Mouse (Mus musculus) myocyte (in vitro differentiated cells): Measurements from ENCODE around the gene Ssh1. TPM values are rescaled to one million over a fixed set of nuclear protein-coding genes. Genes with fewer than 3 reads are reported as not detected.

Experiments used
- H3K27me3 ChIP-seq: one replicate; pipeline ENCODE4 v1.6.1; 2011; ENCODE audit not compliant: control insufficient read depth, insufficient read depth, insufficient read length
- H3K36me3 ChIP-seq: one replicate; pipeline ENCODE4 v1.6.1; 2011; ENCODE audit not compliant: control insufficient read depth, insufficient read depth
- H3K4me2 ChIP-seq: one replicate; pipeline ENCODE4 v1.6.1; 2011; ENCODE audit warnings: low read depth, control low read depth
- H3K4me3 ChIP-seq: one replicate; pipeline ENCODE4 v1.5.1; 2011; ENCODE audit warnings: mild to moderate bottlenecking, control low read depth, moderate library complexity
- H3K79me2 ChIP-seq: one replicate; pipeline ENCODE4 v1.6.1; 2011; ENCODE audit not compliant: control insufficient read depth, insufficient read depth
- H3ac ChIP-seq: one replicate; pipeline ENCODE4 v1.6.1; 2011; ENCODE audit not compliant: control insufficient read depth, insufficient read length
- CEBPB ChIP-seq: IDR thresholded peaks from 2 replicates; pipeline ENCODE4 v1.6.1; 2011; ENCODE audit warnings: mild to moderate bottlenecking, moderate library complexity; ENCODE audit not compliant: poor library complexity, insufficient read depth, severe bottlenecking
- E2F4 ChIP-seq: IDR thresholded peaks from one replicate; pipeline ENCODE4 v1.6.1; 2011; ENCODE audit warnings: mild to moderate bottlenecking, control low read depth, moderate library complexity; ENCODE audit not compliant: insufficient read depth
- MAX ChIP-seq: IDR thresholded peaks from one replicate; pipeline ENCODE4 v1.6.1; 2011; ENCODE audit warnings: low read depth, mild to moderate bottlenecking, control low read depth
- MYOD1 ChIP-seq, 3 experiments: IDR thresholded peaks; one replicate each; pipeline ENCODE4 v1.6.1; 2011; ENCODE audit warnings: control low read depth in 2 of 3, low read depth in 2 of 3, mild to moderate bottlenecking in 2 of 3, moderate library complexity in 1 of 3; ENCODE audit not compliant: insufficient read length in 2 of 3, control insufficient read depth in 1 of 3
- MYOG ChIP-seq, 3 experiments: IDR thresholded peaks; one replicate each; pipeline ENCODE4 v1.6.1; 2011; ENCODE audit warnings: control low read depth in 2 of 3, low read depth in 2 of 3, mild to moderate bottlenecking in 2 of 3; ENCODE audit not compliant: insufficient read length in 2 of 3, control insufficient read depth in 1 of 3, insufficient read depth in 1 of 3
- POLR2A ChIP-seq: IDR thresholded peaks from one replicate; pipeline ENCODE4 v1.6.1; 2011; ENCODE audit warnings: low read depth, mild to moderate bottlenecking, control low read depth, moderate library complexity; ENCODE audit not compliant: insufficient read length
- POLR2AphosphoS2 ChIP-seq: IDR thresholded peaks from one replicate; pipeline ENCODE4 v1.6.1; 2011; ENCODE audit warnings: low read depth, control low read depth; ENCODE audit not compliant: insufficient read length
- REST ChIP-seq: IDR thresholded peaks from one replicate; pipeline ENCODE4 v1.6.1; 2011; ENCODE audit warnings: mild to moderate bottlenecking, control low read depth, moderate library complexity; ENCODE audit not compliant: insufficient read depth, insufficient read length
- SRF ChIP-seq: IDR thresholded peaks from one replicate; pipeline ENCODE4 v1.6.1; 2011; ENCODE audit warnings: low read depth; ENCODE audit not compliant: control insufficient read depth, insufficient read length
- TCF12 ChIP-seq: IDR thresholded peaks from one replicate; pipeline ENCODE4 v1.6.1; 2011; ENCODE audit warnings: mild to moderate bottlenecking, control low read depth; ENCODE audit not compliant: poor library complexity, insufficient read depth, severe bottlenecking
- TCF3 ChIP-seq: IDR thresholded peaks from one replicate; pipeline ENCODE4 v1.6.1; 2011; ENCODE audit warnings: low read depth, control low read depth; ENCODE audit not compliant: insufficient read length
- USF1 ChIP-seq: IDR thresholded peaks from one replicate; pipeline ENCODE4 v1.6.1; 2011; ENCODE audit warnings: low read depth, mild to moderate bottlenecking, control low read depth, moderate library complexity
- polyA plus RNA-seq: library from polyadenylated mRNA; unstranded; fragments of >200 nt; fragmentation: generic; extraction: Trizol; gene quantifications from one replicate; pipeline ENCODE4 v1.2.1, GENCODE M21; 2012; ENCODE audit warnings: missing spikeins

The Ssh1 gene
- polyA plus RNA-seq, 1 experiment = 3.4 TPM

DNA sequence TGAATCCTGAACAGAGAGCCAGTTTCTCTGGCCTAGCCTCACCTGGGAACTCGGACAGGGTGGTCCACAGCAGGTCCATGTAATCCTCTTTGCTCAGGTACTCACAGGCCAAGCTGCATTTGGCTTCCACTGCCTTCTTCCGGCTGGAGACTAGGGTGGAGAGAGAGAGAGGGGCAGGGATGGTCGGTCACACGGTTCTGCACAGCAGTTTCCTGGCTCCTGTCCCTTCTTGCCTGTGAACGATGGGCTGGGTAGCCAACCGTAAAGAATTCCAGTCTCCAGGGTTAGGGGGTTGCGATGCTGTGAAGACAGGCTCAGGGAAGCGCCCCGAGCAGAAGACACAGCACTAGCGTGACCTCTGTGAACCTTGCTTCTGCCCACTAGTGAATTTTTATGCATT is 41.4 kb upstream of the Ssh1 start:
- Histone ChIP-seq H3K4me3 (no peak overlapping the region), H3ac (no peak overlapping the region), H3K4me2 (no peak overlapping the region), H3K36me3 (no peaks in the 10 kb centered on the region), H3K27me3 (peaks cover 45% of the 10 kb centered on the region), H3K79me2 (no peaks in the 10 kb centered on the region)
- no peak for TF ChIP-seq USF1
- no peak for TF ChIP-seq MAX
- TF ChIP-seq POLR2A = no peak
- TF ChIP-seq E2F4 = no peak
- TF ChIP-seq POLR2AphosphoS2 = no peak
- no peak for TF ChIP-seq SRF
- TF ChIP-seq CEBPB = no peak
- TF ChIP-seq TCF12 = no peak
- no peak for TF ChIP-seq TCF3
- no peak for TF ChIP-seq REST
- no peak for TF ChIP-seq MYOG (IDR thresholded peaks at IDR 0.05; ENCODE audit: control insufficient read depth in 1 of 3, insufficient read depth in 1 of 3, insufficient read length in 2 of 3, low read depth in 2 of 3)
- no peak for TF ChIP-seq MYOD1 (IDR thresholded peaks at IDR 0.05; ENCODE audit: control insufficient read depth in 1 of 3, insufficient read length in 2 of 3, low read depth in 2 of 3)

GRCm38 (mm10) chr5:114034393-114034792 is 40.7 kb upstream of the Ssh1 start:
- Histone ChIP-seq H3K79me2 (no peaks in the 10 kb centered on the region), H3K27me3 (peaks cover 45% of the 10 kb centered on the region), H3K4me3 (no peak overlapping the region), H3K36me3 (no peaks in the 10 kb centered on the region), H3K4me2 (no peak overlapping the region), H3ac (no peak overlapping the region)
- no peak for TF ChIP-seq REST
- TF ChIP-seq POLR2A = no peak
- TF ChIP-seq MYOD1 (IDR thresholded peaks at IDR 0.05; ENCODE audit: control insufficient read depth in 1 of 3, insufficient read length in 2 of 3, low read depth in 2 of 3) = no peak
- no peak for TF ChIP-seq CEBPB
- no peak for TF ChIP-seq MAX
- no peak for TF ChIP-seq TCF3
- no peak for TF ChIP-seq MYOG (IDR thresholded peaks at IDR 0.05; ENCODE audit: control insufficient read depth in 1 of 3, insufficient read depth in 1 of 3, insufficient read length in 2 of 3, low read depth in 2 of 3)
- no peak for TF ChIP-seq USF1
- TF ChIP-seq E2F4 = no peak
- no peak for TF ChIP-seq SRF
- TF ChIP-seq TCF12 = no peak
- TF ChIP-seq POLR2AphosphoS2 = no peak

- Histone ChIP-seq H3ac (no peak overlapping the region), H3K4me2 (no peak overlapping the region), H3K79me2 (no peaks in the 10 kb centered on the region), H3K4me3 (no peak overlapping the region), H3K27me3 (peaks cover 36% of the 10 kb centered on the region), H3K36me3 (no peaks in the 10 kb centered on the region)
- TF ChIP-seq E2F4 = no peak
- no peak for TF ChIP-seq POLR2A
- TF ChIP-seq POLR2AphosphoS2 = no peak
- TF ChIP-seq TCF3 = no peak
- no peak for TF ChIP-seq MAX
- TF ChIP-seq CEBPB = no peak
- no peak for TF ChIP-seq MYOG (IDR thresholded peaks at IDR 0.05; ENCODE audit: control insufficient read depth in 1 of 3, insufficient read depth in 1 of 3, insufficient read length in 2 of 3, low read depth in 2 of 3)
- no peak for TF ChIP-seq TCF12
- TF ChIP-seq SRF = no peak
- no peak for TF ChIP-seq USF1
- TF ChIP-seq REST = no peak
- no peak for TF ChIP-seq MYOD1 (IDR thresholded peaks at IDR 0.05; ENCODE audit: control insufficient read depth in 1 of 3, insufficient read length in 2 of 3, low read depth in 2 of 3)
Observed at GRCm38 (mm10) chr5:114032161-114032763, 38.6 kb upstream of the Ssh1 start.

- TF ChIP-seq POLR2AphosphoS2 = no peak
- no peak for TF ChIP-seq TCF3
- TF ChIP-seq SRF = no peak
- TF ChIP-seq MAX = no peak
- no peak for TF ChIP-seq USF1
- no peak for TF ChIP-seq MYOG (IDR thresholded peaks at IDR 0.05; ENCODE audit: control insufficient read depth in 1 of 3, insufficient read depth in 1 of 3, insufficient read length in 2 of 3, low read depth in 2 of 3)
- no peak for TF ChIP-seq MYOD1 (IDR thresholded peaks at IDR 0.05; ENCODE audit: control insufficient read depth in 1 of 3, insufficient read length in 2 of 3, low read depth in 2 of 3)
- no peak for TF ChIP-seq E2F4
- no peak for TF ChIP-seq POLR2A
- TF ChIP-seq TCF12 = no peak
- no peak for TF ChIP-seq CEBPB
- TF ChIP-seq REST = no peak
- no peaks in the 10 kb centered on the region for H3K79me2 ChIP-seq
- peaks cover 20% of the 10 kb centered on the region for H3K27me3 ChIP-seq
- H3K4me2 ChIP-seq = no peak overlapping the region
- H3K4me3 ChIP-seq = no peak overlapping the region
- H3K36me3 ChIP-seq = no peaks in the 10 kb centered on the region
- H3ac ChIP-seq = no peak overlapping the region
Observed at GRCm38 (mm10) chr5:114030652-114031051, 37.0 kb upstream of the Ssh1 start.
